Mouse (Mus musculus) ES-Bruce4 (cell line): ENCODE results near the gene Pfkp. TPM values are rescaled to one million over a fixed set of nuclear protein-coding genes. Genes with fewer than 3 reads are reported as not detected.

Experiments used
- H3K27ac ChIP-seq: 2 replicates; pipeline ENCODE4 v1.5.1; 2012; ENCODE audit warnings: low read length, inconsistent platforms; ENCODE audit not compliant: insufficient read depth
- H3K27me3 ChIP-seq: 2 replicates; pipeline ENCODE4 v1.6.1; 2012; ENCODE audit warnings: mild to moderate bottlenecking, low read length, inconsistent platforms; ENCODE audit not compliant: control insufficient read depth, poor library complexity, insufficient read depth, severe bottlenecking
- H3K36me3 ChIP-seq: 2 replicates; pipeline ENCODE4 v1.6.1; 2012; ENCODE audit warnings: inconsistent platforms, mild to moderate bottlenecking, low read length, moderate library complexity; ENCODE audit not compliant: control insufficient read depth, poor library complexity, insufficient read depth, severe bottlenecking
- H3K4me1 ChIP-seq: one replicate; pipeline ENCODE4 v1.8.1; 2011; ENCODE audit warnings: low read length; ENCODE audit not compliant: control insufficient read depth, insufficient read depth
- H3K4me3 ChIP-seq: 2 replicates; pipeline ENCODE4 v1.5.1; 2011; ENCODE audit warnings: low read depth, mild to moderate bottlenecking, low read length
- H3K9ac ChIP-seq: 2 replicates; pipeline ENCODE4 v1.6.1; 2012; ENCODE audit warnings: low read depth, mild to moderate bottlenecking, inconsistent platforms; ENCODE audit not compliant: poor library complexity, severe bottlenecking
- H3K9me3 ChIP-seq: replicated peaks from 2 replicates; pipeline ENCODE4 v1.6.1; 2012; ENCODE audit warnings: mild to moderate bottlenecking, low read length, inconsistent platforms; ENCODE audit not compliant: control insufficient read depth, poor library complexity, insufficient read depth, severe bottlenecking
- CTCF ChIP-seq: IDR thresholded peaks from one replicate; pipeline ENCODE4 v1.8.1; 2011; ENCODE audit warnings: low read depth, low read length
- EP300 ChIP-seq: IDR thresholded peaks from 2 replicates; pipeline ENCODE4 v1.6.1; 2011; ENCODE audit warnings: low read depth, low read length; ENCODE audit not compliant: insufficient read depth
- POLR2A ChIP-seq: IDR thresholded peaks from one replicate; pipeline ENCODE4 v1.8.1; 2011; ENCODE audit warnings: low read length; ENCODE audit not compliant: insufficient read depth
- polyA plus RNA-seq: library from polyadenylated mRNA; stranded (reverse); fragments of >200 nt; gene quantifications from 2 replicates; pipeline ENCODE4 v1.2.4, GENCODE M21; 2011; ENCODE audit warnings: low read depth; ENCODE audit not compliant: missing spikeins, insufficient read depth, insufficient read length

Pfkp gene
- polyA plus RNA-seq, 1 experiment, result 108 TPM

- H3K27ac ChIP-seq, result no peak overlapping the region
These were observed 1.2 kb downstream of the Pfkp start for GRCm38 (mm10) chr13:6647067-6647991.

GRCm38 (mm10) chr13:6646674-6647066 lies 1.9 kb downstream of the Pfkp start:
- no peak overlapping the region for H3K27ac ChIP-seq
- H3K4me1 ChIP-seq, result no peaks in the 10 kb centered on the region
- peaks cover 2% of the 10 kb centered on the region for H3K36me3 ChIP-seq
- no peak for TF ChIP-seq POLR2A
- TF ChIP-seq EP300, result no peak
- no peak for TF ChIP-seq CTCF
- peaks cover 1% of the 10 kb centered on the region; the same call in 1 of the 2 replicates for H3K9me3 ChIP-seq
- H3K9ac ChIP-seq, result peak overlapping the region; percentile 82
- H3K27me3 ChIP-seq, result no peaks in the 10 kb centered on the region
- peak overlapping the region; percentile 97 for H3K4me3 ChIP-seq

More at GRCm38 (mm10) chr13:6647067-6647991, 1.2 kb downstream of the Pfkp start:
- Histone ChIP-seq H3K27me3 (no peaks in the 10 kb centered on the region), H3K4me3 (peak overlapping the region; percentile 97), H3K4me1 (no peaks in the 10 kb centered on the region), H3K9ac (peak overlapping the region; percentile 82), H3K9me3 (no peaks in the 10 kb centered on the region), H3K36me3 (no peaks in the 10 kb centered on the region; the same call in none of the 2 replicates)
- TF ChIP-seq POLR2A (no peak), CTCF (no peak), EP300 (peak; percentile 74; the same call in 1 of the 2 replicates)

GRCm38 (mm10) chr13:6646266-6646665 lies 2.3 kb downstream of the Pfkp start:
- Histone ChIP-seq H3K27ac (no peak overlapping the region), H3K27me3 (no peaks in the 10 kb centered on the region), H3K4me3 (0 out of 2 replicates have a peak overlapping the region, but pooled peaks have one; percentile 9), H3K4me1 (no peaks in the 10 kb centered on the region), H3K9me3 (peaks cover 4% of the 10 kb centered on the region; the same call in 1 of the 2 replicates), H3K9ac (peak overlapping the region; percentile 82; the same call in 1 of the 2 replicates), H3K36me3 (peaks cover 5% of the 10 kb centered on the region)
- TF ChIP-seq EP300 (no peak), CTCF (no peak), POLR2A (no peak)

GRCm38 (mm10) chr13:6643968-6644367 lies 4.6 kb downstream of the Pfkp start:
- Histone ChIP-seq H3K36me3 (peaks cover 5% of the 10 kb centered on the region), H3K9ac (no peak overlapping the region), H3K4me1 (no peaks in the 10 kb centered on the region), H3K27ac (peak overlapping the region; percentile 63; the same call in 1 of the 2 replicates), H3K27me3 (no peaks in the 10 kb centered on the region), H3K4me3 (no peak overlapping the region), H3K9me3 (peaks cover 4% of the 10 kb centered on the region; the same call in 1 of the 2 replicates)
- TF ChIP-seq POLR2A, result no peak
- no peak for TF ChIP-seq EP300
- TF ChIP-seq CTCF, result no peak

GRCm38 (mm10) chr13:6643026-6643425 lies 5.6 kb downstream of the Pfkp start:
- H3K27me3 ChIP-seq, result no peaks in the 10 kb centered on the region
- H3K4me3 ChIP-seq, result no peak overlapping the region
- no peak overlapping the region for H3K9ac ChIP-seq
- H3K4me1 ChIP-seq, result no peaks in the 10 kb centered on the region
- H3K9me3 ChIP-seq, result peaks cover 4% of the 10 kb centered on the region; the same call in 1 of the 2 replicates
- H3K36me3 ChIP-seq, result peaks cover 5% of the 10 kb centered on the region
- TF ChIP-seq POLR2A (no peak), CTCF (no peak), EP300 (no peak)
- H3K27ac ChIP-seq, result peak overlapping the region; percentile 74
